Mouse (Mus musculus): ENCODE results near the gene Adipoq. TPM values are rescaled to one million over a fixed set of nuclear protein-coding genes. Genes with fewer than 3 reads are reported as not detected.
A peak's percentile ranks its signal among the peaks of the same experiment; 100 is the strongest.
"Not testable (repeated sequence)": the region's sequence is repeated elsewhere in the genome, so short reads cannot be mapped to it uniquely, and the experiment has no call there.

The Adipoq gene
- polyA plus RNA-seq (2015; fragmentation: Nextera tagmentation; extraction: Ambion mirVana) = 0.21 TPM in 1 of 2 replicates, not detected in the other

GRCm38 (mm10) chr16:23146280-23146679, at the start of gene Adipoq:
Gene Adipoq (plus strand): TSS chr16:23146536.
- ATAC-seq (ENCODE audit: low FRiP score, low TSS enrichment) = no peak
- H3K4me3 ChIP-seq (ENCODE audit: low read length) = no peak within 1 kb of the TSS
- no peak within 1 kb of the TSS for H3K9ac ChIP-seq (replicated peaks; ENCODE audit: low read length)
- no peak within 1 kb of the TSS for H3K27ac ChIP-seq (ENCODE audit: low read length)
- H3K27me3 ChIP-seq (ENCODE audit: insufficient read depth, low read length) = no peaks in the 10 kb centered on the region
- no peaks in the 10 kb centered on the region for H3K9me3 ChIP-seq (ENCODE audit: low read length)
- H3K4me1 ChIP-seq (ENCODE audit: insufficient read depth, low read length) = no peaks in the 10 kb centered on the region
- H3K4me2 ChIP-seq (replicated peaks; ENCODE audit: low read depth, low read length) = no peak within 1 kb of the TSS
- no peaks in the 10 kb centered on the region for H3K36me3 ChIP-seq (ENCODE audit: insufficient read depth, low read length)
- WGBS = 93% methylated on average over 3 of the region's 3 CpGs

GRCm38 (mm10) chr16:23096886-23097285, 49.5 kb upstream of the Adipoq start:
- WGBS = 83% methylated on average over 1 of the region's 1 CpGs
- ATAC-seq (ENCODE audit: low FRiP score, low TSS enrichment); H3K4me2 ChIP-seq (replicated peaks; ENCODE audit: low read depth, low read length): not testable (repeated sequence)

GRCm38 (mm10) chr16:23097290-23098104, 48.8 kb upstream of the Adipoq start:
- H3K27ac ChIP-seq (ENCODE audit: low read length); H3K36me3 ChIP-seq (ENCODE audit: insufficient read depth, low read length); H3K4me3 ChIP-seq (ENCODE audit: low read length); H3K4me2 ChIP-seq (replicated peaks; ENCODE audit: low read depth, low read length); ATAC-seq (ENCODE audit: low FRiP score, low TSS enrichment); H3K27me3 ChIP-seq (ENCODE audit: insufficient read depth, low read length); H3K9ac ChIP-seq (replicated peaks; ENCODE audit: low read length); H3K9me3 ChIP-seq (ENCODE audit: low read length): not testable (repeated sequence)
- peaks cover 11% of the 10 kb centered on the region for H3K4me1 ChIP-seq (ENCODE audit: insufficient read depth, low read length)
- WGBS = 88% methylated on average over 8 of the region's 8 CpGs

More at GRCm38 (mm10) chr16:23096886-23097285, 49.5 kb upstream of the Adipoq start:
- not testable (repeated sequence) for H3K4me3 ChIP-seq (ENCODE audit: low read length); H3K27me3 ChIP-seq (ENCODE audit: insufficient read depth, low read length); H3K27ac ChIP-seq (ENCODE audit: low read length); H3K9me3 ChIP-seq (ENCODE audit: low read length); H3K36me3 ChIP-seq (ENCODE audit: insufficient read depth, low read length); H3K9ac ChIP-seq (replicated peaks; ENCODE audit: low read length)
- peaks cover 11% of the 10 kb centered on the region for H3K4me1 ChIP-seq (ENCODE audit: insufficient read depth, low read length)

GRCm38 (mm10) chr16:23098105-23098452, 48.3 kb upstream of the Adipoq start:
- H3K27ac ChIP-seq (ENCODE audit: low read length); H3K4me3 ChIP-seq (ENCODE audit: low read length); H3K9me3 ChIP-seq (ENCODE audit: low read length); H3K36me3 ChIP-seq (ENCODE audit: insufficient read depth, low read length); H3K9ac ChIP-seq (replicated peaks; ENCODE audit: low read length); ATAC-seq (ENCODE audit: low FRiP score, low TSS enrichment); H3K4me2 ChIP-seq (replicated peaks; ENCODE audit: low read depth, low read length); H3K27me3 ChIP-seq (ENCODE audit: insufficient read depth, low read length): not testable (repeated sequence)
- H3K4me1 ChIP-seq (ENCODE audit: insufficient read depth, low read length) = peaks cover 11% of the 10 kb centered on the region
- WGBS = 100% methylated on average over 1 of the region's 1 CpGs

- ATAC-seq (ENCODE audit: low FRiP score, low TSS enrichment) = no peak
- Histone ChIP-seq H3K36me3 (ENCODE audit: insufficient read depth, low read length) (no peaks in the 10 kb centered on the region), H3K9ac (replicated peaks; ENCODE audit: low read length) (peak overlapping the region; percentile 71), H3K9me3 (ENCODE audit: low read length) (no peaks in the 10 kb centered on the region), H3K4me1 (ENCODE audit: insufficient read depth, low read length) (peaks cover 11% of the 10 kb centered on the region), H3K4me3 (ENCODE audit: low read length) (peak overlapping the region; percentile 50), H3K27ac (ENCODE audit: low read length) (peak overlapping the region; percentile 14; the same call in 1 of the 2 replicates), H3K4me2 (replicated peaks; ENCODE audit: low read depth, low read length) (peak overlapping the region; percentile 69), H3K27me3 (ENCODE audit: insufficient read depth, low read length) (no peaks in the 10 kb centered on the region)
- 10% methylated on average over 12 of the region's 12 CpGs for WGBS
Measured at GRCm38 (mm10) chr16:23099632-23100031, 46.7 kb upstream of the Adipoq start.

GRCm38 (mm10) chr16:23100099-23100575, 46.2 kb upstream of the Adipoq start:
- Histone ChIP-seq H3K4me2 (replicated peaks; ENCODE audit: low read depth, low read length) (peak overlapping the region; percentile 69), H3K27ac (ENCODE audit: low read length) (peak overlapping the region; percentile 14; the same call in 1 of the 2 replicates), H3K36me3 (ENCODE audit: insufficient read depth, low read length) (no peaks in the 10 kb centered on the region), H3K27me3 (ENCODE audit: insufficient read depth, low read length) (no peaks in the 10 kb centered on the region), H3K4me1 (ENCODE audit: insufficient read depth, low read length) (peaks cover 11% of the 10 kb centered on the region), H3K9me3 (ENCODE audit: low read length) (no peaks in the 10 kb centered on the region), H3K4me3 (ENCODE audit: low read length) (peak overlapping the region; percentile 50), H3K9ac (replicated peaks; ENCODE audit: low read length) (peak overlapping the region; percentile 71)
- WGBS = 3% methylated on average over 9 of the region's 9 CpGs
- ATAC-seq (ENCODE audit: low FRiP score, low TSS enrichment) = peak; percentile 89

GRCm38 (mm10) chr16:23100613-23101012, 45.7 kb upstream of the Adipoq start:
- no peaks in the 10 kb centered on the region for H3K27me3 ChIP-seq (ENCODE audit: insufficient read depth, low read length)
- H3K36me3 ChIP-seq (ENCODE audit: insufficient read depth, low read length) = no peaks in the 10 kb centered on the region
- peak overlapping the region; percentile 69 for H3K4me2 ChIP-seq (replicated peaks; ENCODE audit: low read depth, low read length)
- H3K9me3 ChIP-seq (ENCODE audit: low read length) = no peaks in the 10 kb centered on the region
- H3K9ac ChIP-seq (replicated peaks; ENCODE audit: low read length) = peak overlapping the region; percentile 71
- H3K4me1 ChIP-seq (ENCODE audit: insufficient read depth, low read length) = peaks cover 11% of the 10 kb centered on the region
- ATAC-seq (ENCODE audit: low FRiP score, low TSS enrichment) = no peak; the same call in 1 of the 2 replicates
- 17% methylated on average over 10 of the region's 10 CpGs for WGBS
- peak overlapping the region; percentile 8; the same call in 1 of the 2 replicates for H3K27ac ChIP-seq (ENCODE audit: low read length)
- H3K4me3 ChIP-seq (ENCODE audit: low read length) = peak overlapping the region; percentile 50

GRCm38 (mm10) chr16:23102340-23103037, 43.8 kb upstream of the Adipoq start:
- no peak overlapping the region for H3K27ac ChIP-seq (ENCODE audit: low read length)
- no peaks in the 10 kb centered on the region for H3K27me3 ChIP-seq (ENCODE audit: insufficient read depth, low read length)
- H3K9ac ChIP-seq (replicated peaks; ENCODE audit: low read length) = peak overlapping the region; percentile 60
- H3K4me2 ChIP-seq (replicated peaks; ENCODE audit: low read depth, low read length) = peak overlapping the region; percentile 67
- ATAC-seq (ENCODE audit: low FRiP score, low TSS enrichment) = no peak
- no peaks in the 10 kb centered on the region for H3K9me3 ChIP-seq (ENCODE audit: low read length)
- no peaks in the 10 kb centered on the region for H3K36me3 ChIP-seq (ENCODE audit: insufficient read depth, low read length)
- 10% methylated on average over 15 of the region's 15 CpGs for WGBS
- peaks cover 11% of the 10 kb centered on the region for H3K4me1 ChIP-seq (ENCODE audit: insufficient read depth, low read length)
- peak overlapping the region; percentile 46 for H3K4me3 ChIP-seq (ENCODE audit: low read length)

- Histone ChIP-seq H3K36me3 (ENCODE audit: insufficient read depth, low read length) (no peaks in the 10 kb centered on the region), H3K27me3 (ENCODE audit: insufficient read depth, low read length) (no peaks in the 10 kb centered on the region), H3K4me2 (replicated peaks; ENCODE audit: low read depth, low read length) (peak overlapping the region; percentile 67), H3K4me3 (ENCODE audit: low read length) (peak overlapping the region; percentile 46), H3K9ac (replicated peaks; ENCODE audit: low read length) (peak overlapping the region; percentile 60), H3K9me3 (ENCODE audit: low read length) (no peaks in the 10 kb centered on the region), H3K27ac (ENCODE audit: low read length) (no peak overlapping the region), H3K4me1 (ENCODE audit: insufficient read depth, low read length) (peaks cover 11% of the 10 kb centered on the region)
- ATAC-seq (ENCODE audit: low FRiP score, low TSS enrichment) = no peak
- 43% methylated on average over 17 of the region's 17 CpGs for WGBS
Measured at GRCm38 (mm10) chr16:23103038-23103745, 43.1 kb upstream of the Adipoq start.
